Mouse (Mus musculus): Measurements from ENCODE around the gene Gipc1.

Gipc1 gene

GRCm38 (mm10) chr8:83706411-83706810 is 53.9 kb downstream of the Gipc1 start:
- in situ Hi-C loops (cut with MboI; ENCODE audit: unreplicated experiment in 2 of 2), result no loop called here

- in situ Hi-C loops (cut with MboI; ENCODE audit: unreplicated experiment in 2 of 2), result no loop called here
These were observed 55.1 kb downstream of the Gipc1 start for GRCm38 (mm10) chr8:83707554-83707953.
